Mouse (Mus musculus) heart, embryonic 11.5 days (tissue): ENCODE measurements around the gene Zbtb12. TPM values are rescaled to one million over a fixed set of nuclear protein-coding genes. Genes with fewer than 3 reads are reported as not detected.

Source experiments
- ATAC-seq: fragments of 200-750 bp; cut with Nextera tagmentation; replicated peaks from 2 replicates; pipeline ENCODE4 v1.8.0; 2017; ENCODE audit warnings: moderate library complexity; ENCODE audit not compliant: insufficient number of reproducible peaks, low FRiP score, low TSS enrichment
- H3K27ac ChIP-seq: fragments of 300-500 bp; sonication (generic); 2 replicates; pipeline ENCODE4 v1.5.1; 2014; ENCODE audit warnings: mild to moderate bottlenecking, low read depth, low read length
- H3K27me3 ChIP-seq: fragments of 300-500 bp; sonication (generic); 2 replicates; pipeline ENCODE4 v1.6.1; 2014; ENCODE audit warnings: mild to moderate bottlenecking, low read length, mixed read lengths; ENCODE audit not compliant: control insufficient read depth, insufficient read depth
- H3K36me3 ChIP-seq: fragments of 300-500 bp; sonication (generic); 2 replicates; pipeline ENCODE4 v1.6.1; 2014; ENCODE audit warnings: mild to moderate bottlenecking, low read length, moderate library complexity, mixed read lengths; ENCODE audit not compliant: control insufficient read depth, insufficient read depth
- H3K4me1 ChIP-seq: fragments of 300-500 bp; sonication (generic); 2 replicates; pipeline ENCODE4 v1.6.1; 2014; ENCODE audit warnings: low read length; ENCODE audit not compliant: control insufficient read depth, insufficient read depth
- H3K4me2 ChIP-seq: fragments of 300-500 bp; sonication (generic); 2 replicates; pipeline ENCODE4 v1.6.1; 2014; ENCODE audit warnings: mild to moderate bottlenecking, moderate library complexity
- H3K4me3 ChIP-seq: fragments of 300-500 bp; sonication (generic); 2 replicates; pipeline ENCODE4 v1.5.1; 2014; ENCODE audit warnings: low read depth, low read length
- H3K9ac ChIP-seq: fragments of 300-500 bp; sonication (generic); 2 replicates; pipeline ENCODE4 v1.6.1; 2014; ENCODE audit warnings: mild to moderate bottlenecking, low read depth, low read length, moderate library complexity
- H3K9me3 ChIP-seq: fragments of 300-500 bp; sonication (generic); replicated peaks from 2 replicates; pipeline ENCODE4 v1.6.1; 2016; ENCODE audit warnings: low read length; ENCODE audit not compliant: control insufficient read depth
- WGBS: fragments of 180-500 bp; shearing (Covaris S2); extraction: QIAGEN DNeasy Blood & Tissue Kit; methylation state at CpG from one replicate; pipeline ENCODE4 v1.1.7; 2014; ENCODE audit not compliant: insufficient replicate concordance; 5-methylcytosine and 5-hydroxymethylcytosine counted together
- microRNA-seq: library from miRNA; unstranded; fragments of <30 nt; microRNA quantifications from one replicate; pipeline ENCODE4, GENCODE M21; 2016; ENCODE audit warnings: borderline number of aligned reads
- polyA plus RNA-seq: library from polyadenylated mRNA; unstranded; fragments of >200 nt; fragmentation: Nextera tagmentation; extraction: Ambion mirVana; gene quantifications from 2 replicates; pipeline ENCODE4 v1.2.1, GENCODE M21; 2014

The Zbtb12 gene
- polyA plus RNA-seq, 1 experiment from 2014 or later, result 0.59 TPM

DNA sequence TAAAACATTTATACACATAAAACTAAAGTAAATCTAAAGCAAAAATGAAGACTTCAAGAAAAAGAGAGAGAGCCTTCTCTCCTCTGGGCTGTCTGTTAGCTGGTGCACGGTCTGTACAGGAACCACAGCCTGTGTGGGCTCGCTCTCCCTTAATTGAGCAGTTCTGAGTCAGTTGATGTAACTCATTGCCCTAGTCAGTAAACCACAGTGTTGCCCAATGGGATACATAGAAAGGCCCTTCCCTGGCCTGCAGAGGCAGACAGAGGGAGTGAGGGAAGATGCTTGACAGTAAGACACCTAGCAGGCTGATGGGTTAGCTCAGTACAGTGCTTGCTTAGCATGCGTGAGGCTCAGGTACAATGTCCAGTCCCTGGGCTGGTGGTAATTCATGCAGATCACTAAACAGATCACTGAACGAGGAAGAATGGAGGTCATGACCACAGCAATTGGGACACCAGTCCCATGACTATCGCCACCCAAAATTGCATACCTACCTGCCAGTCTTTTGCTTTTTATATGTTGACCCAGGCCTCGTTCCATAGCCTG lies 58.8 kb downstream of the Zbtb12 start:
- H3K4me1 ChIP-seq, result no peaks in the 10 kb centered on the region
- no peaks in the 10 kb centered on the region for H3K27me3 ChIP-seq

DNA sequence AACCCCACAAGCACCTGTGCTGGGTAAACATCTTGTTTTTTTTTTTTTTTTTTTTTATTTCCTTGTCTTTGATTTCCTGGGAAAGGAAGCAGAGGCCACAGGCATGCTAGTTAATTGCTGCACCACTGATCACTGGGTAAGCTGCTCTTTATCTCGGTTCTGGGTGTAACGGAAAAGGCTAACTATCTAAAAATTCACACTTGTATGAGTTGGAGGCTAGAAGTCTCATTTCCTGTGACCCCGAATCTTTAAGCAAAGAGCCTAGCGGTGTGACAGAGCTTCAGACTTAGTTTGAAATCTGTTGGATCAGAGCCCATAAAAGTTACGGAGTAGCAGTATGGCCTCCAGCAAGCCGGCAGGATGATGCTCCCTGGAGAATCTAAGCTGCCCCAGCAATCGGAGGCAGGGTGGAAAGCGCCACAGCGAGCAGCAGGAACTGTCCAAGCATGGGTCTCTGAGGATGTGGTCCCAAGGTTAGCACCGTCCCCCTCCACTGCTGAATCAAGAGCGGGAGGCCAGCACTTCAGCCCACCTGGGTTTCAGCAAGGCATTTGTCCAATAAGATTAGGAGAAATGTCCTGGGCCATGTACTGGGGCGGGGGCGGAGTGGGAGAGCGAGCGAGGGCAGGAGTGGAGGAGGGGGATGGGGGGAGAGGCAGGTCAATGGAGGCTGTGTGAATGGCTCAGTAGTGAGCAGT lies 62.2 kb downstream of the Zbtb12 start:
- peak overlapping the region; percentile 66 for H3K27ac ChIP-seq
- no peaks in the 10 kb centered on the region for H3K36me3 ChIP-seq
- no peaks in the 10 kb centered on the region for H3K27me3 ChIP-seq
- H3K4me3 ChIP-seq, result peak overlapping the region; percentile 36
- no peak; the same call in 1 of the 2 replicates for ATAC-seq
- no peaks in the 10 kb centered on the region for H3K4me1 ChIP-seq
- H3K4me2 ChIP-seq, result peak overlapping the region; percentile 68
- no peaks in the 10 kb centered on the region for H3K9me3 ChIP-seq
- WGBS, result 7% methylated on average over 15 of the region's 15 CpGs
- H3K9ac ChIP-seq, result peak overlapping the region; percentile 67

More for the DNA sequence above, 58.8 kb downstream of the Zbtb12 start:
- no peak overlapping the region for H3K27ac ChIP-seq
- no peak overlapping the region for H3K4me3 ChIP-seq
- 0 out of 2 replicates have a peak, but pooled peaks cover 2% of the 10 kb centered on the region for H3K36me3 ChIP-seq
- H3K9ac ChIP-seq, result no peak overlapping the region
- H3K9me3 ChIP-seq, result no peaks in the 10 kb centered on the region
- ATAC-seq, result no peak
- H3K4me2 ChIP-seq, result no peak overlapping the region
- 83% methylated on average over 6 of the region's 6 CpGs for WGBS

DNA sequence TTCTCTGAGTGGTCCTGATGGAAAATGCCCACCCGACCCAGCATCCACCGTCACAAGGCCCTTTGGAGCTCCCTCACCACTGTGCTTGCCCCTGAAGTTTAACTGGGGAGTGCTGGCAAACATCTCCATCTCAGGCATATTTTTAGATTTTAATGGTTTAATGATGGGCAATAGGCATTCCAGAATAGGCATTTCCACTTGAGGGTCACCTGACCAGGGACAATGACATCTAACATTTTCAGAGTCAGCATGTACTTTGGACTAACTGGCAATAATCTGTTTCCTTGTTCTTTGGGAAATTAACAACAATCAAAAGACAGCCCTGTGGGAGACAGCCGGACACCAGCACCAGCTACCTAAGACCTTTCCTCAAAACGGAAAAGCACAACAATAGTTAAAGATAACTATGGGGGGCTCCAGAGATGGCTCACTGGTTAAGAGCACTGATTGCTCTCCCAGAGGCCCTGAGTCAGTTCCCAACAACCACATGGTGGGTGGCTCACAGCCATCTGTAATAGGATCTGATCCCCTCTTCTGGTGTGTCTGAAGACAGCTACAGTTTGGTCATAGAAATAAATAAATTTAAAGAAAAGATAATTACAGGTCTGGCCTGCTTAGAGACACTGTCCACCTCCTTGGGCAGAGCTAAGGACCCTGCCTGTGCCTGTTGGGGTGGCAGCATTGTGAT lies 64.0 kb downstream of the Zbtb12 start:
- no peak for ATAC-seq

DNA sequence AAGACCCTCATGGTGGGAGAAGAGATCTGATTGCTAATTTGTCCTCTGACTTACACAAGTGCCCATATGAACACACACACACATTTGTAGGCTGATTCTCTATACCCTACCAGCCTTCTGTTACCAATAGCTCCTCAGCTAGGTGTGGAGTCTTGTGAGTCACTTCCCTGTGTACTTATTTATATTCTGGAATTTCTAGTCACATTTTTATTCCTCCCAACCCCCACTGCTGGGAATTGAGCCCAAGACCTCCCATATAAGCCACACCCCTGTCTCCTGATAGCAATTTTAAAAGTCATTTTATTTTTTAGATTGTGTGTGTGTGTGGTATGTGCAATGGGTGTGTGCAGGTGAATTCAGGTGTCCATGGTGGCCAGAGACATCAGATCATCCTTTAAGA lies 65.1 kb downstream of the Zbtb12 start:
- H3K9ac ChIP-seq, result no peak overlapping the region

More for the DNA sequence above, 64.0 kb downstream of the Zbtb12 start:
- Histone ChIP-seq H3K9me3 (no peaks in the 10 kb centered on the region), H3K27ac (no peak overlapping the region), H3K9ac (no peak overlapping the region), H3K27me3 (no peaks in the 10 kb centered on the region), H3K4me3 (no peak overlapping the region), H3K4me1 (no peaks in the 10 kb centered on the region), H3K4me2 (no peak overlapping the region), H3K36me3 (no peaks in the 10 kb centered on the region)
- 73% methylated on average over 4 of the region's 4 CpGs for WGBS

More for the DNA sequence above, 65.1 kb downstream of the Zbtb12 start:
- Histone ChIP-seq H3K36me3 (no peaks in the 10 kb centered on the region), H3K4me1 (no peaks in the 10 kb centered on the region), H3K4me2 (no peak overlapping the region), H3K27ac (no peak overlapping the region), H3K4me3 (no peak overlapping the region), H3K27me3 (no peaks in the 10 kb centered on the region), H3K9me3 (no peaks in the 10 kb centered on the region)
- no peak for ATAC-seq

Small RNA genes within 50 kb of the gene (microRNA-seq; reads per million reads assigned to microRNA genes)
- not detected for gene Mir6970
- 1.2 reads per million, percentile 16 among the genes with 10 or more reads in this experiment for gene Mir6971
- gene Mir6972, result not detected

Other genes starting within 250 kb of the Zbtb12 start
- gene Prrt1, start 249.9 kb upstream of the Zbtb12 start, polyA plus RNA-seq, result not detected in 2 replicates
- 10.9 and 11.4 TPM in 2 replicates for gene Fkbpl, start 234.7 kb upstream of the Zbtb12 start, polyA plus RNA-seq
- gene Atf6b, start 232.3 kb upstream of the Zbtb12 start, polyA plus RNA-seq, result 41.0 and 49.8 TPM in 2 replicates
- 0.24 and 0.27 TPM in 2 replicates for gene Tnxb, start 208.9 kb upstream of the Zbtb12 start, polyA plus RNA-seq
- gene C4b, start 135.6 kb upstream of the Zbtb12 start, polyA plus RNA-seq, result not detected in 2 replicates
- gene Cyp21a1, start 74.9 kb upstream of the Zbtb12 start, polyA plus RNA-seq, result not detected in 2 replicates
- gene Stk19, start 42.5 kb upstream of the Zbtb12 start, polyA plus RNA-seq, result 15.7 and 17.8 TPM in 2 replicates
- gene Dxo, start 42.5 kb upstream of the Zbtb12 start, polyA plus RNA-seq, result 37.3 and 38.7 TPM in 2 replicates
- 24.3 and 30.3 TPM in 2 replicates for gene Skiv2l, start 29.3 kb upstream of the Zbtb12 start, polyA plus RNA-seq
- 89.9 and 96.8 TPM in 2 replicates for gene Nelfe, start 29.1 kb upstream of the Zbtb12 start, polyA plus RNA-seq
- 0.65 and 2.5 TPM in 2 replicates for gene Cfb, start 17.0 kb upstream of the Zbtb12 start, polyA plus RNA-seq
- gene Gm20547, start 2.6 kb downstream of the Zbtb12 start, polyA plus RNA-seq, result not detected in 2 replicates
- gene C2, start 18.8 kb downstream of the Zbtb12 start, polyA plus RNA-seq, result 0.70 and 0.94 TPM in 2 replicates
- 32.4 and 42.3 TPM in 2 replicates for gene Ehmt2, start 19.0 kb downstream of the Zbtb12 start, polyA plus RNA-seq
- gene Slc44a4, start 35.0 kb downstream of the Zbtb12 start, polyA plus RNA-seq, result 0.10 and 0.13 TPM in 2 replicates
- 16.0 and 16.6 TPM in 2 replicates for gene Neu1, start 51.8 kb downstream of the Zbtb12 start, polyA plus RNA-seq
- 0.48 and 0.50 TPM in 2 replicates for gene Hspa1b, start 79.8 kb downstream of the Zbtb12 start, polyA plus RNA-seq
- gene Gm20481, start 90.4 kb downstream of the Zbtb12 start, polyA plus RNA-seq, result not detected in 2 replicates
- gene Hspa1a, start 92.7 kb downstream of the Zbtb12 start, polyA plus RNA-seq, result 1.9 and 2.5 TPM in 2 replicates
- gene Hspa1l, start 93.2 kb downstream of the Zbtb12 start, polyA plus RNA-seq, result 1.7 and 4.0 TPM in 2 replicates
- gene Lsm2, start 102.4 kb downstream of the Zbtb12 start, polyA plus RNA-seq, result 162 and 169 TPM in 2 replicates
- 55.7 and 59.7 TPM in 2 replicates for gene Vars, start 121.5 kb downstream of the Zbtb12 start, polyA plus RNA-seq
- gene Vwa7, start 137.1 kb downstream of the Zbtb12 start, polyA plus RNA-seq, result 0.20 and 0.27 TPM in 2 replicates
- 1.8 and 2.1 TPM in 2 replicates for gene Sapcd1, start 148.5 kb downstream of the Zbtb12 start, polyA plus RNA-seq
- gene Msh5, start 167.3 kb downstream of the Zbtb12 start, polyA plus RNA-seq, result 4.4 and 4.6 TPM in 2 replicates
- 86.4 and 228 TPM in 2 replicates for gene Clic1, start 170.5 kb downstream of the Zbtb12 start, polyA plus RNA-seq
- 213 and 217 TPM in 2 replicates for gene Ddah2, start 179.6 kb downstream of the Zbtb12 start, polyA plus RNA-seq
- gene Ly6g6c, start 185.9 kb downstream of the Zbtb12 start, polyA plus RNA-seq, result not detected in 2 replicates
- 1.4 and 1.8 TPM in 2 replicates for gene Mpig6b, start 186.7 kb downstream of the Zbtb12 start, polyA plus RNA-seq
- 0.42 TPM in 1 of 2 replicates, not detected in the other for gene Ly6g6e, start 197.4 kb downstream of the Zbtb12 start, polyA plus RNA-seq
- gene Ly6g6d, start 198.6 kb downstream of the Zbtb12 start, polyA plus RNA-seq, result 2.0 and 2.2 TPM in 2 replicates
- 1.8 TPM in 2 replicates for gene Ly6g6f, start 206.1 kb downstream of the Zbtb12 start, polyA plus RNA-seq
- 47.4 and 51.2 TPM in 2 replicates for gene Abhd16a, start 209.8 kb downstream of the Zbtb12 start, polyA plus RNA-seq
- not detected in 2 replicates for gene Ly6g5c, start 228.8 kb downstream of the Zbtb12 start, polyA plus RNA-seq
- 0.36 and 0.56 TPM in 2 replicates for gene Ly6g5b, start 235.9 kb downstream of the Zbtb12 start, polyA plus RNA-seq
- gene Gpank1, start 242.0 kb downstream of the Zbtb12 start, polyA plus RNA-seq, result 15.7 and 17.2 TPM in 2 replicates
- 221 and 222 TPM in 2 replicates for gene Csnk2b, start 242.6 kb downstream of the Zbtb12 start, polyA plus RNA-seq
- gene D17H6S53E, start 246.9 kb downstream of the Zbtb12 start, polyA plus RNA-seq, result 8.4 and 10.8 TPM in 2 replicates